Mouse (Mus musculus) heart, adult 18-20 months (tissue): Measurements from ENCODE around the gene 1700007K13Rik. TPM values are rescaled to one million over a fixed set of nuclear protein-coding genes. Genes with fewer than 3 reads are reported as not detected.
A peak's percentile ranks its signal among the peaks of the same experiment; 100 is the strongest.

Experiments used
- DNase-seq, 2 experiments: peaks; one replicate each; pipeline ENCODE4 v3.0.0; 2021 to 2022; ENCODE audit warnings: mixed read lengths in 1 of 2
- total RNA-seq, 2 experiments: library from RNA; stranded (reverse); gene quantifications; 2 replicates each; pipeline ENCODE4 v1.2.3; 2021

1700007K13Rik gene
- total RNA-seq, 2 experiments from 2014 or later: 0.82 TPM; not detected in 1

- DNase-seq: peak; percentile 52 to 65
Measured at GRCm38 (mm10) chr2:28415387-28416024, 50.6 kb downstream of the 1700007K13Rik start.

DNA sequence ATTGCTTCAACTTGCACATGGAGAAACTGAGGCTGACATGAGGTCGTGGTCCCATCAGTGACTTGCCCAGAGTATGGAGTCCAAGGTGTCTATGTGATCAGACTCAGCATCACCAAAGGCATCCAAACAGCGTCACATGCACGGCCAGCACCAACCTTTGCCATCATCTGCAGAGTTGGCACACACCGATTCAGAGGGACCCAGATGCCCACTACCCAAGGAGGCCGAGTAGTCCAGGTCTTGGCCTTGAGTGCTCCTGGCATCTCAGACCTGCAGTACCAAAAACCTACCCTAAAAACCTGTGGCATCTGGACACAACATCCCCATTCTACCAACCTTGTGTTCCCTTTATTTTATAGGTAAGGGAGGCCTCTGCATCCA is 51.4 kb downstream of the 1700007K13Rik start:
- no peak for DNase-seq

DNA sequence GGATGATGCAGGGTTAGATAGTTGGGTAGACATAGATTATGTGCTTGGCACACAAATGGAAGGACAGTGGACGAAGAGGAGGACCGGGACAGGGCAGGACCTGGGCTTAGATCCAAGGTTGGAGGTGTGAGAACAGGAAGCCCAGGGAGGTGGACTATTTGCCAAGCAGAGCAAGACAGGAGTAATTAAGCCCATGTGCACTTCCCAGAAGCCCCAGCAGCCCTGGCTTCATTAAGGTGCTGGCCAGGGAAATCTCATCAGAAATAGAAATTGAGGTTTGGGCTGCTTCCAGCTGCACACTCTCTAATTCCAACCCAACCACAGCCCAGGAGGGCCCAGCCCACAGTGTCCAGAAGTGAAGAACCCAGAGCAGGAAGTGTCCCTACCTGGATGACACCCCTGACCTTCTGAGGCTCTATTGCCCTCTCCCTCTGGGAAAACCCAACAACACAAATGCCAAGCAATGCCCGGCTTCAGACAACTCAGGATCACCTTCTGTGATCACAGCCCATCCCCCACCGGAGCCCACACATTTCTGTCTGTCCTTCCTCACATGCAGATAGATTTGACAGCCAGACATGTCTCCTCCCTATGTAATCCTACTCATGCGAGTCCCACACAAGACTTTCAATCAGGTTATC is 51.9 kb downstream of the 1700007K13Rik start:
- DNase-seq: no peak

DNA sequence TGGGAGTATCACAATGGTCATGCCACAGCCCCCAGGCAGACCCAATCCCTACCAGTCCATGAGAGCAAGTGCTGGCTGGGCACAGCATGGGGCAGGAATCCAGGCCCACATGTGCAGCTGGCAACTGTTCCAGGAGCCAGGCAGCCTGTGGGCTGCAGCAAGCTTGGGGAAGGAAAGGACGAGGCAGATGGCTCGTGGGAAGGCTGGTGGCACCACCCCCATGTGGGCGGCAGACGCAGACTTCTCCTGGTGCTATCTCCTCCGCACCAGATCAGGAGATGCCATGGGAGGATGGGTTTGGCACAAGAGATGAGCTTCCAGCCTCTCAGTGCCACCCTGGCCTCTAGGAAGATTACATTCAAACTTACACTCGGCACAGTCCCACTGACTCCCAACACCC is 53.2 kb downstream of the 1700007K13Rik start:
- peak; percentile 15 to 17 for DNase-seq

Other genes with a start within 250 kb of the 1700007K13Rik start
- 1 to 10 TPM; 4.4 to 4.8 TPM for gene Ppp1r26, start 19.5 kb downstream of the 1700007K13Rik start, total RNA-seq
- gene Mrps2, start 1.7 kb upstream of the 1700007K13Rik start, total RNA-seq: 10 to 100 TPM; 42.6 to 43.7 TPM
- 1 to 10 TPM; 2.4 to 2.7 TPM for gene Gbgt1, start 30.6 kb upstream of the 1700007K13Rik start, total RNA-seq
- 1 to 10 TPM; 1.1 to 1.2 TPM for gene Gm10134, start 39.8 kb upstream of the 1700007K13Rik start, total RNA-seq
- gene Ralgds, start 46.8 kb upstream of the 1700007K13Rik start, total RNA-seq: 10 to 100 TPM in 1 of 2 experiments, 1 to 10 TPM in 1; 8.7 to 11.5 TPM
- gene Cel, start 97.1 kb upstream of the 1700007K13Rik start, total RNA-seq: not detected
- gene Gtf3c5, start 117.4 kb upstream of the 1700007K13Rik start, total RNA-seq: 10 to 100 TPM in 1 of 2 experiments, 1 to 10 TPM in 1; 9.3 to 10.2 TPM
- not detected for gene Gfi1b, start 155.7 kb upstream of the 1700007K13Rik start, total RNA-seq
- 10 to 100 TPM; 26.6 to 28.4 TPM for gene Tsc1, start 174.9 kb upstream of the 1700007K13Rik start, total RNA-seq
- gene Spaca9, start 233.4 kb upstream of the 1700007K13Rik start, total RNA-seq: not detected
- not detected for gene Ak8, start 233.8 kb upstream of the 1700007K13Rik start, total RNA-seq